24 mouse cellular contexts compared by ENCODE assay signal in the genomic region with DNA sequence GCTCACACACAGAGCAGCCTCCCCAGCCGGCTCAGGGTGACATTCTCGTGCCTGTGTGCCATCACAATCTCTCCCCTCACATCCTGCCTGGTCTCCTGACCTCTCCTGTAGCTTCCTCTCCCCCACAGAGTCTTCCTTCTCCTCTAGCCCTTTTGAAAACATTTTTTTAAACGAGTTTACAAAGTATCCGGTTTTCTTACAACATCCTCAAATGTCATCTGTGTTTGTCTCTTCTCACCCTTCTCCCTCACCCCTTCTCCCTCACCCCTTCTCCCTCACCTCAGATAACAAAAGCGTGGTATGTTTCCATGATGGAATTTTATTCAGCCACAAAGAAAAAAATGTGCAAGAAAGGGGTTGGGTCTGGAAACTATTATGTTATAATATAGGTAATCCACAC. TPM values are rescaled to one million over a fixed set of nuclear protein-coding genes. Genes with fewer than 3 reads are reported as not detected.
DNase-seq lines count a peak whose midpoint lies in the region; ATAC-seq and TF ChIP-seq lines count a peak whose summit lies in the region.
"Had no signal": no experiment of that assay in that cellular context is flagged by ENCODE, and none has a peak within 500 bp of the region (broad histone marks: within the 10 kb centered on the region; RNA-seq: fewer than 3 reads in every experiment).

No protein-coding gene starts in this region.

- no peak overlapping the region for H3K4me3 ChIP-seq in liver, postnatal 0 days (ENCODE audit: low read depth, low read length)
- no peak overlapping the region for H3K4me3 ChIP-seq in liver, embryonic 12.5 days
- H3K4me3 ChIP-seq in embryonic facial prominence, embryonic 10.5 days = no peak overlapping the region
- H3K4me3 ChIP-seq in megakaryocyte, embryonic 14.5 days (replicated peaks) = peak overlapping the region; percentile 65
- H3K4me3 ChIP-seq: embryonic facial prominence, embryonic 15.5 days; erythroblast, embryonic 14.5 days; forebrain, embryonic 10.5 days; gastrocnemius, adult 2 months; hindbrain, embryonic 13.5 days; intestine, embryonic 15.5 days had no signal

- no peak overlapping the region for H3K9ac ChIP-seq in liver, postnatal 0 days (replicated peaks)
- no peak overlapping the region for H3K9ac ChIP-seq in liver, embryonic 12.5 days
- H3K9ac ChIP-seq: embryonic facial prominence, embryonic 15.5 days; hindbrain, embryonic 13.5 days; intestine, embryonic 15.5 days had no signal

- no peaks in the 10 kb centered on the region for H3K36me3 ChIP-seq in liver, postnatal 0 days (replicated peaks; ENCODE audit: insufficient read depth, low read length)
- H3K36me3 ChIP-seq in liver, embryonic 12.5 days = no peaks in the 10 kb centered on the region
- H3K36me3 ChIP-seq in embryonic facial prominence, embryonic 10.5 days (replicated peaks) = no peaks in the 10 kb centered on the region
- H3K36me3 ChIP-seq in megakaryocyte, embryonic 14.5 days (replicated peaks; ENCODE audit: low read length) = no peaks in the 10 kb centered on the region
- H3K36me3 ChIP-seq: embryonic facial prominence, embryonic 15.5 days; forebrain, embryonic 10.5 days; hindbrain, embryonic 13.5 days; intestine, embryonic 15.5 days had no signal

- TF ChIP-seq EP300 in liver, postnatal 0 days (IDR thresholded peaks at IDR 0.05; ENCODE audit: low read depth) = no peak

- H3K9me3 ChIP-seq in liver, postnatal 0 days (ENCODE audit: low read length) = no peaks in the 10 kb centered on the region
- no peaks in the 10 kb centered on the region for H3K9me3 ChIP-seq in liver, embryonic 12.5 days (replicated peaks)
- no peaks in the 10 kb centered on the region for H3K9me3 ChIP-seq in embryonic facial prominence, embryonic 10.5 days
- no peaks in the 10 kb centered on the region for H3K9me3 ChIP-seq in megakaryocyte, embryonic 14.5 days
- H3K9me3 ChIP-seq: embryonic facial prominence, embryonic 15.5 days; forebrain, embryonic 10.5 days; hindbrain, embryonic 13.5 days; intestine, embryonic 15.5 days had no signal

- peaks cover 48% of the 10 kb centered on the region for H3K4me1 ChIP-seq in liver, postnatal 0 days (ENCODE audit: insufficient read depth)
- H3K4me1 ChIP-seq in liver, embryonic 12.5 days = peaks cover 61% of the 10 kb centered on the region
- peaks cover 50% of the 10 kb centered on the region for H3K4me1 ChIP-seq in embryonic facial prominence, embryonic 10.5 days
- H3K4me1 ChIP-seq in megakaryocyte, embryonic 14.5 days = peaks cover 99% of the 10 kb centered on the region

- peak overlapping the region; percentile 40; the same call in 1 of the 2 replicates for H3K27ac ChIP-seq in liver, postnatal 0 days (ENCODE audit: low read depth)
- H3K27ac ChIP-seq in liver, embryonic 12.5 days = no peak overlapping the region
- peak overlapping the region; percentile 51; the same call in 1 of the 2 replicates for H3K27ac ChIP-seq in embryonic facial prominence, embryonic 10.5 days (replicated peaks)
- H3K27ac ChIP-seq: embryonic facial prominence, embryonic 15.5 days; forebrain, embryonic 10.5 days; gastrocnemius, adult 2 months; hindbrain, embryonic 13.5 days; hindbrain, postnatal 0 days; intestine, embryonic 15.5 days had no signal

- TF ChIP-seq CTCF in liver, postnatal 0 days (IDR thresholded peaks at IDR 0.05; ENCODE audit: low read depth) = no peak

- H3K4me2 ChIP-seq in liver, postnatal 0 days (ENCODE audit: low read depth, low read length) = no peak overlapping the region
- no peak overlapping the region for H3K4me2 ChIP-seq in liver, embryonic 12.5 days
- H3K4me2 ChIP-seq: embryonic facial prominence, embryonic 15.5 days; hindbrain, embryonic 13.5 days; intestine, embryonic 15.5 days had no signal

- 8% methylated on average over 5 of the region's 5 CpGs for WGBS in liver, postnatal 0 days (ENCODE audit: insufficient replicate concordance)
- 11% methylated on average over 5 of the region's 5 CpGs for WGBS in liver, embryonic 12.5 days (ENCODE audit: insufficient replicate concordance)
- 34% methylated on average over 5 of the region's 5 CpGs for WGBS in embryonic facial prominence, embryonic 10.5 days

- no peaks in the 10 kb centered on the region for H3K27me3 ChIP-seq in liver, postnatal 0 days (ENCODE audit: insufficient read depth, low read length)
- no peaks in the 10 kb centered on the region; the same call in 1 of the 2 replicates for H3K27me3 ChIP-seq in liver, embryonic 12.5 days (replicated peaks)
- H3K27me3 ChIP-seq in embryonic facial prominence, embryonic 10.5 days (replicated peaks; ENCODE audit: low read depth, poor library complexity, severe bottlenecking) = peaks cover 49% of the 10 kb centered on the region
- no peaks in the 10 kb centered on the region for H3K27me3 ChIP-seq in megakaryocyte, embryonic 14.5 days (replicated peaks)

- DNase-seq in liver, postnatal 0 days = no peak
- DNase-seq in CD4-positive, CD25-positive, alpha-beta regulatory T cell, adult 2 months (ENCODE audit: low read depth, low spot score) = peak; percentile 32
- DNase-seq in embryonic facial prominence, embryonic 10.5 days (ENCODE audit: low spot score) = no peak
- no peak for DNase-seq in B cell, adult 2 months
- no peak for DNase-seq in thymus, postnatal 4 days
- no peak for DNase-seq in urinary bladder, postnatal 14 days (ENCODE audit: low spot score)
- DNase-seq: adrenal gland, adult 8-10 months; adrenal gland, postnatal 36 days; cerebellum, adult 11 months; cerebellum, adult 9-10 months; cerebellum, postnatal 25 days; gastrocnemius, adult 2 months; gastrocnemius, postnatal 25 days; heart, adult 11 months; heart, postnatal 14 days had no signal

- ATAC-seq in liver, postnatal 0 days = no peak
- no peak for ATAC-seq in liver, embryonic 12.5 days
- ATAC-seq: forebrain, embryonic 14.5 days; hindbrain, postnatal 0 days; intestine, embryonic 15.5 days had no signal

RNA-seq across cellular contexts. Expression of a gene that starts 9.1 kb away (rescaled TPM):
- polyA plus RNA-seq in liver, postnatal 0 days (2015; fragmentation: Nextera tagmentation; extraction: Ambion mirVana) = 16.3 and 20.6 TPM in 2 replicates
- polyA plus RNA-seq in liver, embryonic 12.5 days (2016; fragmentation: Nextera tagmentation; extraction: Ambion mirVana) = 22.2 and 23.3 TPM in 2 replicates
- polyA plus RNA-seq in embryonic facial prominence, embryonic 10.5 days (2016; fragmentation: Nextera tagmentation; extraction: Ambion mirVana) = 61.5 and 75.2 TPM in 2 replicates
- 115 and 668 TPM in 2 replicates for polyA plus RNA-seq in megakaryocyte, embryonic 14.5 days (2012; ENCODE audit: insufficient read depth, low replicate concordance)

RNA-seq across cellular contexts. Expression of a gene that starts 43.9 kb away (rescaled TPM):
- polyA plus RNA-seq in liver, postnatal 0 days (2015; fragmentation: Nextera tagmentation; extraction: Ambion mirVana) = 2.9 and 3.9 TPM in 2 replicates
- 10.8 TPM in 2 replicates for polyA plus RNA-seq in liver, embryonic 12.5 days (2016; fragmentation: Nextera tagmentation; extraction: Ambion mirVana)
- polyA plus RNA-seq in embryonic facial prominence, embryonic 10.5 days (2016; fragmentation: Nextera tagmentation; extraction: Ambion mirVana) = 6.8 and 7.8 TPM in 2 replicates
- 55.2 and 58.6 TPM in 2 replicates for polyA plus RNA-seq in megakaryocyte, embryonic 14.5 days (2012; ENCODE audit: insufficient read depth, low replicate concordance)
